Mouse (Mus musculus) MEL (cell line): Measurements from ENCODE around the gene Nlrp6. TPM values are rescaled to one million over a fixed set of nuclear protein-coding genes. Genes with fewer than 3 reads are reported as not detected.

Experiments used
- DNase-seq: peaks from one replicate; pipeline ENCODE4 v3.0.0; 2011; ENCODE audit warnings: low read depth, low spot score
- H3K27ac ChIP-seq: 2 replicates; pipeline ENCODE4 v1.5.1; 2012; ENCODE audit warnings: low read depth, mild to moderate bottlenecking, control low read depth, low read length, moderate library complexity; ENCODE audit not compliant: control insufficient read depth
- H3K27me3 ChIP-seq, 2 experiments: fragments of 150-350 bp in 1 of 2; sonication (generic) in 1 of 2; 2 replicates each; pipeline ENCODE4 v1.6.1; 2012; ENCODE audit warnings: low read length in 2 of 2, mild to moderate bottlenecking in 2 of 2, improper control_type of control experiment in 1 of 2, moderate library complexity in 1 of 2; ENCODE audit not compliant: insufficient read depth in 2 of 2, control insufficient read depth in 1 of 2
- H3K36me3 ChIP-seq, 2 experiments: 2 replicates each; pipeline ENCODE4 v1.6.1; 2012 to 2014; ENCODE audit warnings: low read length in 2 of 2, improper control_type of control experiment in 1 of 2, inconsistent platforms in 1 of 2, mild to moderate bottlenecking in 1 of 2; ENCODE audit not compliant: insufficient read depth in 2 of 2, control insufficient read depth in 1 of 2
- H3K4me1 ChIP-seq, 2 experiments: fragments of 150-350 bp in 1 of 2; sonication (generic) in 1 of 2; 2 replicates each; pipeline ENCODE4 v1.6.1; 2012; ENCODE audit warnings: low read length in 2 of 2, improper control_type of control experiment in 1 of 2, mild to moderate bottlenecking in 1 of 2; ENCODE audit not compliant: insufficient read depth in 2 of 2, control insufficient read depth in 1 of 2
- H3K4me3 ChIP-seq, 2 experiments: fragments of 150-350 bp in 1 of 2; sonication (generic) in 1 of 2; 2 replicates each; pipeline ENCODE4 v1.5.1; 2012; ENCODE audit warnings: low read depth in 2 of 2, low read length in 2 of 2, mild to moderate bottlenecking in 2 of 2, moderate library complexity in 2 of 2, control low read depth in 1 of 2, improper control_type of control experiment in 1 of 2; ENCODE audit not compliant: control insufficient read depth in 1 of 2, insufficient read depth in 1 of 2
- H3K79me2 ChIP-seq: 2 replicates; pipeline ENCODE4 v1.6.1; 2012; ENCODE audit warnings: mild to moderate bottlenecking, low read length, moderate library complexity; ENCODE audit not compliant: control insufficient read depth, poor library complexity, insufficient read depth
- H3K9ac ChIP-seq: 2 replicates; pipeline ENCODE4 v1.6.1; 2012; ENCODE audit warnings: low read depth, mild to moderate bottlenecking, control low read depth, low read length, moderate library complexity; ENCODE audit not compliant: control insufficient read depth, poor library complexity, severe bottlenecking
- H3K9me3 ChIP-seq: fragments of 150-350 bp; sonication (generic); replicated peaks from 2 replicates; pipeline ENCODE4 v1.6.1; 2012; ENCODE audit warnings: mild to moderate bottlenecking, low read length, improper control_type of control experiment, moderate library complexity; ENCODE audit not compliant: insufficient read depth
- BHLHE40 ChIP-seq: IDR thresholded peaks from 2 replicates; pipeline ENCODE4 v1.6.1; 2012; ENCODE audit warnings: low read depth, mild to moderate bottlenecking, inconsistent platforms, low read length, improper control_type of control experiment, borderline replicate concordance
- CHD2 ChIP-seq: IDR thresholded peaks from 2 replicates; pipeline ENCODE4 v1.6.1; 2011; ENCODE audit warnings: low read length, improper control_type of control experiment
- CTCF ChIP-seq, 3 experiments: IDR thresholded peaks in 2 of 3; conservative IDR thresholded peaks in 1 of 3; 2 replicates each; pipeline ENCODE4 v1.5.1; 2011 to 2012; ENCODE audit warnings: low read length in 3 of 3, low read depth in 2 of 3, mild to moderate bottlenecking in 2 of 3, improper control_type of control experiment in 1 of 3, inconsistent platforms in 1 of 3, mixed read lengths in 1 of 3, moderate library complexity in 1 of 3; ENCODE audit not compliant: control insufficient read depth in 1 of 3, insufficient read depth in 1 of 3, poor library complexity in 1 of 3, severe bottlenecking in 1 of 3
- E2F4 ChIP-seq: IDR thresholded peaks from 2 replicates; pipeline ENCODE4 v1.6.1; 2011; ENCODE audit warnings: low read depth, low read length, improper control_type of control experiment, borderline replicate concordance
- EP300 ChIP-seq, 2 experiments: IDR thresholded peaks; 2 replicates each; pipeline ENCODE4 v1.6.1; 2011; ENCODE audit warnings: improper control_type of control experiment in 2 of 2, low read length in 2 of 2, low read depth in 1 of 2, mild to moderate bottlenecking in 1 of 2
- MAX ChIP-seq: IDR thresholded peaks from 2 replicates; pipeline ENCODE4 v1.6.1; 2011; ENCODE audit warnings: low read length, improper control_type of control experiment
- MYB ChIP-seq: IDR thresholded peaks from 2 replicates; pipeline ENCODE4 v1.6.1; 2011; ENCODE audit warnings: mild to moderate bottlenecking, low read depth, low read length, improper control_type of control experiment
- MYC ChIP-seq: IDR thresholded peaks from 2 replicates; pipeline ENCODE4 v1.6.1; 2011; ENCODE audit warnings: low read depth, mild to moderate bottlenecking, low read length, improper control_type of control experiment, moderate library complexity
- NELFE ChIP-seq: IDR thresholded peaks from 2 replicates; pipeline ENCODE4 v1.6.1; 2011; ENCODE audit warnings: low read depth, low read length, improper control_type of control experiment
- NRF1 ChIP-seq: IDR thresholded peaks from 2 replicates; pipeline ENCODE4 v1.6.1; 2014; ENCODE audit warnings: low read depth, mild to moderate bottlenecking, inconsistent platforms, low read length, improper control_type of control experiment, moderate library complexity; ENCODE audit not compliant: poor library complexity, insufficient read depth, severe bottlenecking
- POLR2A ChIP-seq, 2 experiments: IDR thresholded peaks; 2 replicates each; pipeline ENCODE4 v1.6.1; 2011 to 2012; ENCODE audit warnings: low read length in 2 of 2, mild to moderate bottlenecking in 2 of 2, control low read depth in 1 of 2, improper control_type of control experiment in 1 of 2, low read depth in 1 of 2, moderate library complexity in 1 of 2; ENCODE audit not compliant: control insufficient read depth in 1 of 2, insufficient read depth in 1 of 2, poor library complexity in 1 of 2
- POLR2AphosphoS5 ChIP-seq: IDR thresholded peaks from 2 replicates; pipeline ENCODE4 v1.6.1; 2012; ENCODE audit warnings: low read depth, borderline replicate concordance, mild to moderate bottlenecking, inconsistent platforms, low read length, moderate library complexity, mixed read lengths
- RCOR1 ChIP-seq: IDR thresholded peaks from 2 replicates; pipeline ENCODE4 v1.6.1; 2012; ENCODE audit warnings: low read depth, mild to moderate bottlenecking, inconsistent platforms, low read length, improper control_type of control experiment
- TAL1 ChIP-seq: IDR thresholded peaks from 2 replicates; pipeline ENCODE4 v1.6.1; 2012; ENCODE audit warnings: mild to moderate bottlenecking, inconsistent platforms, low read length, moderate library complexity, mixed read lengths
- TBP ChIP-seq: IDR thresholded peaks from 2 replicates; pipeline ENCODE4 v1.8.0; 2011; ENCODE audit warnings: low read depth, low read length, improper control_type of control experiment
- UBTF ChIP-seq: IDR thresholded peaks from 2 replicates; pipeline ENCODE4 v1.6.1; 2012; ENCODE audit warnings: low read depth, mild to moderate bottlenecking, inconsistent platforms, low read length, improper control_type of control experiment, moderate library complexity, borderline replicate concordance; ENCODE audit not compliant: insufficient read depth
- USF1 ChIP-seq: IDR thresholded peaks from 2 replicates; pipeline ENCODE4 v1.6.1; 2014; ENCODE audit warnings: low read depth, mild to moderate bottlenecking, inconsistent platforms, low read length, improper control_type of control experiment, moderate library complexity
- USF2 ChIP-seq, 2 experiments: IDR thresholded peaks; 2 replicates each; pipeline ENCODE4 v1.6.1; 2011 to 2012; ENCODE audit warnings: improper control_type of control experiment in 2 of 2, low read length in 2 of 2, borderline replicate concordance in 1 of 2, inconsistent platforms in 1 of 2, low read depth in 1 of 2, mild to moderate bottlenecking in 1 of 2; ENCODE audit not compliant: insufficient read depth in 1 of 2
- ZNF384 ChIP-seq: IDR thresholded peaks from 2 replicates; pipeline ENCODE4 v1.6.1; 2012; ENCODE audit warnings: low read depth, mild to moderate bottlenecking, inconsistent platforms, low read length, improper control_type of control experiment
- polyA plus RNA-seq, 2 experiments: library from polyadenylated mRNA; stranded (reverse) in 1 of 2; unstranded in 1 of 2; fragments of >175 nt in 1 of 2; fragments of >200 nt in 1 of 2; gene quantifications; 2 replicates each; pipeline versions ENCODE4 v1.2.1 to v1.2.4; 2012; ENCODE audit warnings: low replicate concordance in 2 of 2, low read depth in 1 of 2; ENCODE audit not compliant: insufficient read length in 2 of 2, insufficient read depth in 1 of 2, missing spikeins in 1 of 2
- total RNA-seq: library from RNA; depleted of rRNA; stranded (reverse); fragments of 300-350 nt; gene quantifications from 2 replicates; pipeline ENCODE4 v1.2.3, GENCODE M21; 2012

Nlrp6 gene
- total and polyA plus RNA-seq, 3 experiments = not detected

GRCm38 (mm10) chr7:140951051-140951450 lies 30.3 kb downstream of the Nlrp6 start:
- no peak overlapping the region for H3K27ac ChIP-seq
- H3K9ac ChIP-seq = no peak overlapping the region
- peaks cover 0 to 22% of the 10 kb centered on the region in 2 experiments; a peak in 2 of 4 replicates for H3K36me3 ChIP-seq
- H3K27me3 ChIP-seq = no peaks in the 10 kb centered on the region
- H3K4me1 ChIP-seq = peaks cover 0 to 27% of the 10 kb centered on the region in 2 experiments; a peak in 3 of 4 replicates
- H3K9me3 ChIP-seq = no peaks in the 10 kb centered on the region
- TF ChIP-seq TAL1 (no peak), POLR2A (IDR thresholded peaks at IDR 0.05; ENCODE audit: control insufficient read depth in 1 of 2, insufficient read depth in 1 of 2, low read depth in 1 of 2, low read length in 2 of 2, poor library complexity in 1 of 2) (no peak), BHLHE40 (no peak), NRF1 (no peak), NELFE (no peak), MYB (no peak), CHD2 (no peak), MYC (no peak)
- TF ChIP-seq, all 39 proteins: peak for 0
- H3K79me2 ChIP-seq = peaks cover 29% of the 10 kb centered on the region
- DNase-seq = no peak
- H3K4me3 ChIP-seq = no peak overlapping the region

DNA sequence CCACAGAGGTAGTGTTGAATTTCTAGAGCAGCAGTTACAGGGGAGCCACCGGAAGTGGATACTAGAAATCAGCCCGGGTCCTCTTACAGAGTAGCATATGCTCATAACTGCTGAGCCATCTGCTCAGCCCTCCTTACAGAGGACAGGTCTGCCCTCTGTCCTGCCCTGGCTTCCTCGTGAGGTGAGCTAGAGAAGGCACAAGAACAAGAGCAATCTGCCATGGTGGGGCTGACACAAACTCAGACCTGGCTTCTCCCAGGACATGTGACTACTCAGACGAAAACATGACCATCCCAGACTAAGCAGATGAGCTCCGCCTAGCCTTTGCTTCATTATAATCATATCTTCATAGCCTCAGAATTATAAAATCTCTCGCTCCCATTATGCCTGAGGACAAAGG lies 31.1 kb downstream of the Nlrp6 start:
- no peaks in the 10 kb centered on the region for H3K27me3 ChIP-seq
- H3K9me3 ChIP-seq = no peaks in the 10 kb centered on the region
- H3K27ac ChIP-seq = no peak overlapping the region
- TF ChIP-seq ZNF384 (no peak), CTCF (IDR thresholded peaks at IDR 0.05 in 2 of 3, conservative IDR thresholded peaks at IDR 0.05 in 1 of 3; ENCODE audit: control insufficient read depth in 1 of 3, insufficient read depth in 1 of 3, low read depth in 2 of 3, low read length in 3 of 3, poor library complexity in 1 of 3, severe bottlenecking in 1 of 3) (no peak), E2F4 (no peak), USF2 (IDR thresholded peaks at IDR 0.05; ENCODE audit: borderline replicate concordance in 1 of 2, insufficient read depth in 1 of 2, low read depth in 1 of 2, low read length in 2 of 2) (no peak), USF1 (no peak), TBP (no peak), BHLHE40 (no peak)
- DNase-seq = no peak
- H3K9ac ChIP-seq = no peak overlapping the region
- H3K4me3 ChIP-seq = no peak overlapping the region
- H3K79me2 ChIP-seq = peaks cover 29% of the 10 kb centered on the region
- peaks cover 0 to 18% of the 10 kb centered on the region in 2 experiments; a peak in 2 of 4 replicates for H3K36me3 ChIP-seq
- peaks cover 0 to 29% of the 10 kb centered on the region in 2 experiments; a peak in 3 of 4 replicates for H3K4me1 ChIP-seq

DNA sequence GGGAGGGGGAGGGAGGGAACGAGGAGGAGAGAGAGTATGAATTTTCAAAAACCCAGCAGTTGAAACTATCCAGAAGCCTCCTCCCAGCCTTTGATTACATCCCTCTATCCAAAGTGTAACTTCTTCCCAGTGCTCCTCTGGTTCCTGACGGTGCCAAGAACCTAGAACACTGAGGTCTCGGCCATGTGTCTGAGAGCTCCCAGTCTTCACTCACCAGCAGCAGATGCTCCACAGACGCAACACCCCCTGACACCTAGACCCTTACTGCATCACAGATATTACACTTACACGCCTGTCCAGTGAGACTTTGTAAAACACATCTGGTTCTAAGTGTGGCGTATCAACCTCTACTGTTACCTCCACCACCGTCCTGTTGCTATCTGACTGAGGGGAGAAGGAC lies 31.7 kb downstream of the Nlrp6 start:
- Histone ChIP-seq H3K4me1 (peaks cover 0 to 22% of the 10 kb centered on the region in 2 experiments; a peak in 3 of 4 replicates), H3K27me3 (no peaks in the 10 kb centered on the region), H3K9me3 (no peaks in the 10 kb centered on the region)
- DNase-seq = no peak
- TF ChIP-seq E2F4 (no peak), CTCF (IDR thresholded peaks at IDR 0.05 in 2 of 3, conservative IDR thresholded peaks at IDR 0.05 in 1 of 3; ENCODE audit: control insufficient read depth in 1 of 3, insufficient read depth in 1 of 3, low read depth in 2 of 3, low read length in 3 of 3, poor library complexity in 1 of 3, severe bottlenecking in 1 of 3) (no peak), BHLHE40 (no peak), RCOR1 (no peak), POLR2AphosphoS5 (no peak), USF2 (IDR thresholded peaks at IDR 0.05; ENCODE audit: borderline replicate concordance in 1 of 2, insufficient read depth in 1 of 2, low read depth in 1 of 2, low read length in 2 of 2) (no peak), UBTF (no peak), MAX (no peak), NELFE (no peak), EP300 (IDR thresholded peaks at IDR 0.05; ENCODE audit: low read depth in 1 of 2, low read length in 2 of 2) (no peak)
- TF ChIP-seq, all 39 proteins: peak for 0
- Histone ChIP-seq H3K36me3 (peaks cover 0 to 14% of the 10 kb centered on the region in 2 experiments; a peak in 2 of 4 replicates), H3K9ac (no peak overlapping the region), H3K27ac (no peak overlapping the region), H3K4me3 (no peak overlapping the region), H3K79me2 (peaks cover 29% of the 10 kb centered on the region)
